Mouse (Mus musculus) forelimb bud, embryonic 11.5 days (tissue): ENCODE measurements around the gene Kif16b.

Experiments used
- DNase-seq: peaks from one replicate; pipeline ENCODE4 v3.0.0-alpha.2; 2012; ENCODE audit warnings: low read depth, low spot score

Gene Kif16b

DNA sequence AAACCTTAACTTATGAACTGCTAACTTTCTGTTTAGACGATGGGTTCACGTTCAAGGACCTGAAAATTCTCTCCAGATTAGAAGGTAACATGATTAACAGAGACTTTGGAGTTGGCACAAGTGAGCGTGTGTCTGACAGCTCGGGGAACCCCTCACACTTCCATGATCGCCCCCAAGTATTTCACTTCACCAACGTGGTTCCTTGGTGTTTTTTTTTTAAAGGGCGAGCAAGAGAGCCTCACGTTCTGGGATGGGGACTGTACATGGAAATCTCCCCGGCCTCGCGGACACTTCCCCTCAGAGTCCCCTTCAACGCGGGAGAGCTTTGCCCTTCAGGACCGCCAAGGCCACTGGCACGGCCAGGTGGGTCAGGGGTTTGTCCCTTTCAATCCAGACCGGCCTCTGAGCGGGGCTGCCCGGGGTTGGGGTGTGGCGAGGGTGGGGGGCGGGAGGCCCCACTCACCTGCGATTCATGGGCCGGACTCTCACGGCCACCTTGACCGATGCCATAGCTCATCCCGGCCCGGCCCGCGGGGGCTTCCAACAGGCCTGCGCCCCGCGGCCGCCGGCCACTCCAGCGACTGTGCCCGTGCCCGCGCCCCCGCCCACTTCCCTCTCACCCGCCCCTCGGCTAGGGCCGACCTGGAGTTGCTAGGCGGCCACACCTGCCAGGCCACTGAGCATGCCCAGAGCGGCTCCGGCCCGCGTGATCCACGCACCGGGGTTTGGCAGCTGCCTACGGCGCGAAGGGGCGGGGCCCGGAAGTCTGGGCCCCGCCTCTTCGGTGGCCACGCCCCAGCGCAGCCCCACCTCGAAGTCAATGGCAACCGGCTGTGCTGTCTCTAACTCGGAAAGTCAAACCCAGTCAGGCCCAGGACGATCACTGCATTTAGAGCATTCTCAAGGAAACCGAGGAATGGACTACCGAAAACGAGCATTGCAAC lies at the start of gene Kif16b:
Gene Kif16b, minus strand, starts transcription at position 670 of the 944 bp plus-strand sequence.
- peak; percentile 93 for DNase-seq

DNA sequence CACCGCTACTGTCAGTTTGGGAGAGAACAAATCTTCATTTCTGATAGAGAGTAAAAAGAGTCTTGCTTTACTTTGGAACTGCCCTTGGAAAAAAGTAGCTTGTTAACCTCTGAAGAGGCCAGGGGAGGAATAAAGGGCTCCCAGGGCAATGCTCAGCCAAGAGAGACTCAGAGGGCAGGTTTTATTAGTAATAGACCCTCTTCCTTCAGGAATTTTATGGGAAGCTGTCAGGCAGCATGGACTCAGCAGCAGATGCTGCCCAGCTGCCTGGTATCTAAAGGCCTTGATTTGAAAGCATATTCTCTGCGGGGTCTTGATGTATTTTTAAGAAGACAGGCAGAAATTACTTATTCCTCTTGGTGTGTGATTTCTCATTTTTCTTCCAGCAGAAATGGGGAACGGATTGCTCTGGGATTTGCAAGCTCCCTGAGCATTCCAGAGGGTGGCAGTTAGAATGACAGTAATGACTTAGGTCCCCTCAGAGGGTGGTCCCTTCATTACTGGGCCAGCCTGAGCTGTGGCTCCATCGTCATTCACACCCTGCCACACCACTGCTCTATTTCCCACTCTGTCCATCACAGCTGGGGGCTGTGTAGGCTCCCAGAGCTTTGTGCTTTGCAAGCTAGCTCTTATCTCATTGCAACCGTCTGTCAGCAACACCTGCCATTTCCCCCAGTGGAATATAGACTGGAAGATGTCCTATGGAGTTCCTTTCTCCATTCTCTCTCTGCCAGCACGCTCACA lies 39.7 kb upstream of the Kif16b start:
- no peak for DNase-seq

DNA sequence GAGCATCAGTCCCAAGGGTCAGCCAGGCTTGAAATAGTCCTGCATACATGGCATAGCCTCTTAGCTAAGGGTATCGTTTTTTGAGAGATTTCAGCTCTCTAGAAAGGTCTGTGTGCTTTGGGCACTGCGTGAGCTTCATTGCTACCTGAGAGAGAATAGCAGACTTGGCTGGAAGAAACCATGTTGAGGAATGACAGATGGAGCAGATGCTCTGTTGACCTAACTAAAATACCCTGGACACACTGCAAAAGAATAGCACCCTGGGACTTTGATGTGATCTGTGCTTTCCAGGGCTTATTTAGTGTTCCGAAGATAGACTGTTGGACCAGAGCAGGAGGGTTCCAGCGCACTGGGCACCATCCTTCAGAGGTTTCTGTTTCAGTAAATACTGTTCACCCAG lies 29.1 kb upstream of the Kif16b start:
- no peak for DNase-seq

DNA sequence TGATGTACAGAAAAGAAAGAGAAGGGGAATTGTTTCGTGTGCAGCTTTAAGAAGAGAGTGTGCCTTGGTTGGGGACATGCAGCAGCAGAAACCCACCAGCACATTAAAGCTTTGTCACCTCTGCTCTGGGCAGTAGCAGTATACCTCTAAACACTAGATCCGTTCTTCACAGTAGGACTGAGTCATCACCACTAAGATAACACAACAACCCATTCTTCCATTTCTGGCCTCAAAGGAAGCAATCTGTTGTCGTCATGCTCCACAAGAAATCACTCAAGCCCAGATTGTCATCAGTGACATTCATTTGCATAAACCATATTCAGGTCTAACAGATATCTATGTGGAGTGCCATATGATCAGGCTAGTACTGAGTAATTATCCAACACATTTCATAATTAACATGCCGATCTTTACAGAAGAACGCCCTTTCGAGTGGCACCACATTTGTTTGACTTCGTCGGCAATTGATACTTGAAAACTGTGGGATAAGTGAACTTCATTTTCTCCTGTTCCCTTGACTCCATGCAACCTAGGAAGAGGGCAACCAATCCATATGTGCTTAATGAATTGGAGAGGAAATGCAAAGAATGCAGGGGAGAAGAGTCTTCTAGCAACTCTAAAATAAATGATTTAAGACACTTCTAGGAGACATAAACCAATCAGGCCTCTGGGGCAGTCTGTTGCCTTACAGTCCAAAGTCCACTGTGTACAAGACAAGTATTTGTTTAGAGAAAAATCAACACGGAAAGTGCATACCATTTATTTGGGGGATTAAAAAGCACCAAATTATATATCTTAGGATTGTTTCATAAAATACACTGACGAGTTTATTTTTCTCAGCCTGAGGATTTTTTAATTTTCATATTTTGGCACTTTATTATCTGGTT lies 28.1 kb upstream of the Kif16b start:
- no peak for DNase-seq

DNA sequence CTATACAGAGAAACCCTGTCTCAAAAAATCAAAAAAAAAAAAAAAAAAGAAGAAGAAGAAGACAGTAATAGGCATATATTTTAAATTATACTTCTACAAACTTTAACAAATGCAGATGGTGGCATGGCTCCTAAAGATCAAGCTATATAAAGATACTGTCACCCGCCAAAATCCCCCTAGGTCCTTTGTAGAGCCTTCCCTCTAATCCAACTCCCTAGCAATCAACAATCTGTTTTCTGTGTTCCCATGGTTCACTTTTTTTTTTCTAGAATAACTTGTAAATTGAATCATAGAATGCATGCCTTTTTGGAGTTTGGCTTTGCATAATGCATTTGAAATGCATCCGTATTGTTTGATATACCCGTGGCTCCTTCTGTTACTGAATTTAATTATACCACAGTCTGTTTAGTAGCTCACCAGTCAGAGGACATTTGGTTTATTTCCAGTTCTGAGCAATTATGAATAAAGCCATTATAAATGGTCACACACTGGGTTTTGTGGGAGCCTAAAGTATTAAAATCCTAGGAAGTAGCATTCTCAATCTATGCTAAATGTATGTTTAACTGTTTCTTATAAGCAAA lies 9.6 kb upstream of the Kif16b start:
- no peak for DNase-seq

DNA sequence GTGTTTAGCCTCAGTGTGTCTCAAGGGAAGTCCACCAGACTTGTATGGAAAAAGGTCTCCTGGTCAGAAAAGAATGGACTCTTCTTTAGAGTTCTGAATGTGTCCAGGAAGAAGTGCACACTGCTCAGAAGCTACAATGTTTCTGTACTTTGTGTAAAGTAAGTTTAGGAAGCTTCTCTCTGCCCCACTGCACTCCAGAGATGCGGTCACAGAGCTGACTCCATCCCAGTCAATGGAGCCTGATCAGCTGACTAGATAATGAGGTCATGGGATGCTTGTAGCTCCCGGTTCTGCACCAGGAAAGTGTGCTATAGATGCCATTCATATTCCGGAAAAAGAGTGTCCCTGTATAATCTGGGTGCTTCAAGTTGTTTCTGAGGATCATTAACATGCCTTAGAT lies 7.9 kb upstream of the Kif16b start:
- DNase-seq, result no peak

DNA sequence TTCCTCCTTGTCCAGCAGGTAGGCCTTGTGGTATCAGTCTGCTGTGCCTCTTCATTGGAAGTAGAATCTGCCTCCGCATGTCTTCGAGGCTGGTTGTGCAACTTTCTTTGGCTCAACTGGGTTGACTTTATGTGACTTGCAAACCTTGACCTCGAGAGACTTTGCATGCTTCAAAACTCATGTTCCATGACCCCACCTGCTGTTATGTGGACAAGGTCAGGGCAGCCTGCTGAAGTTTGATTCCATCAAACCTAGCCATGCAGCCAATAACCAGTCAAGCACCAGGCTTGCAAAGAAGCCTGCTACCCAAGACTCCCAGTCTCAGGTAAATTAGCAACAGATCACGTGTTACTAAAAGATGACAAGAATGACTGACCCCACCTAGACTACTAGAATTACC lies 5.7 kb upstream of the Kif16b start:
- DNase-seq, result no peak

DNA sequence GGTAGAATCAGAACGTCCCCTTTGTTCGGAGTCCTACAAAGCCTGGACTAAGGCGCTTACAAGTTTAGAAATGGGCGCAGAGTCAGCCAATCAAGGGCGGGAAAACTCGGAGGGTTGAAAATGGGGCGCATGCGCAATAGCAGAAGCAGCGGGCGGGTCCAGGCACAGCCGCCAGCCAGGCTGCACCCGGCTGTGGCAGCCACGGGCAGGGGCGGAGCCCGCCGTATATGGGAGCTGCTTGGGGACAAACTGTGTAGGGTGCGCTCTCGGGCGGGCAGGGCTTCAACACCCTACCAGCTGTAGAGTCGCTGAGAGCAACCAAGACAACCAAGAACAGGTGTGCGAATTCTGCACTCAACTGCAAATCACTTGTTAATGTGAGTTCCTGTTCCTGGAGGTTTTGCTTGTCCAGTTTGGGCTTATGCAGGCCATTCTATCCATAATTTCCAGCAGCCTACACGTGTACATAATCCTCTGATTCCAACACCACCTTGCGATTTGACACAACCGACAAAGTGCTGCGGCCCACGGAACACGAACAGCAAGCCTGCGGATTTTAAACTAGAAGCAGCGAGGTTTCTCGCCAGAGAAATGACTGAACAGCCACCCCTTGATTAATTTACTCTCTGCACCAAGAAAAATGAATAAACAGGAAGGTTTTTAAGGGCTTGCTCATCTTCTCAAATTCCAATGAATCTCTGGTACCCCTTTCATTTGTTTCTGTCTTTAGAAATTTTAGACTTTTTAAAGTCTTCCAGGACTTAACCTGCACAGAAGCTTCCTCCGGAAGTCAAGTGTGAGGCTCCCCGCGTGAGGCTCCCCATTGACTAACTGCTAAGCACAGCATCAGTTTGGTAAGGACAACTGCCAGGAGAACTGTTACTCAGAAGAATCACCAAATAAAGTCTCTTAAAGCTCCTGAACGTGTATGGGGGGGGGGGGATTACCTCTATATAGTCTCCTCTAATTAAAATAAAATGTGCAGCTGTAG lies 1.9 kb upstream of the Kif16b start:
- DNase-seq, result peak; percentile 95

DNA sequence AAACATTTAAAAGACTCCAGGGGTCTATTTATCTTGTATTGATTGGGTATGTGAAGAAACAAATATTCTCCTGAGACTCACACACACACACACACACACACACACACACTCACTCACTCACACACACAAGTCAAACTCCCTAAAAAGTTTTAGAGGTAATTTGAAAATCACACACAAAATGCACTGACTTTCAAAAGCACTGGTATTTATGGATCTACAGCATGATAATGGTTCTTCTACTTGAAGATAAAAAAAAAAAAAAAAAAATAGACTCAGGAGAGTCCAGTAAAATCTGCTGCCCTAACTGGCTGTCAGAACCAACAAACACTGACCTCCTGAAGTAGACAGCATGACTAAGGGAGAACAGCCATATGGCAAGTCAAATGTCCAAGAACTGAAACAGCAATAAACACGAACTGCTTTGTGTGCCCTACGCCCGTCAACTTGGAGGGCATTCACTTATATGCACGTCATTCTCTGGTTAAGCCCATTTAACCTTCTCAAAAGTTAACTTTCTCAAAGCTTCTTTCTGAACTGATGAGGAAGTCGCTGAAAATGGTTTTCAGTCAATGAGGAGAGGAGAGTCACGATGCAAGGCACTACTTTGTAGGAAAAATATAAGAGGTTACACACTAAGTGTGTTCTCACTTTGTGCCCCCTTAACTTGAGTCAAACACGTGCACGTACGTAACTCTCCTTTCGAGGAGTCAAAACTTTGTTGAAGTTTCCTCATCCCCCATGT lies 1.0 kb downstream of the Kif16b start:
- DNase-seq, result no peak

DNA sequence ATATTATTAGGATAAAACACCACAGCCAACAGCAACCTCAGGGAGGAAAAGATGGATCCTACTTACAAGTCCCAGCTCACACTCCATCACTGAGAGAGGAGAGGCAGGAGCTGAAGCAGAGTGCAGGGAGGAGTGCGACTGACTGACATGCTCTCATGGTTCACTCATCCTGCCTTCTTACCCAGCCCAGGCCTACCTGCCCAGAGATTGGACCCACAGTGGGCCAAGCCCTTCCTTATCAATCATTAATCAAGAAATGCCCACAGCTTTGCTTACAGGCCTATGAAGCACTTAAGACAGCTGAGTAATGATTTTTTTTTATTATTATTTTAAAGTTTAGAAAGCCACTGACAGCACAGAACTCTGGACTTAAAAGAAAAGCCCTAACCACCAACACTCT lies 7.6 kb downstream of the Kif16b start:
- DNase-seq, result no peak

DNA sequence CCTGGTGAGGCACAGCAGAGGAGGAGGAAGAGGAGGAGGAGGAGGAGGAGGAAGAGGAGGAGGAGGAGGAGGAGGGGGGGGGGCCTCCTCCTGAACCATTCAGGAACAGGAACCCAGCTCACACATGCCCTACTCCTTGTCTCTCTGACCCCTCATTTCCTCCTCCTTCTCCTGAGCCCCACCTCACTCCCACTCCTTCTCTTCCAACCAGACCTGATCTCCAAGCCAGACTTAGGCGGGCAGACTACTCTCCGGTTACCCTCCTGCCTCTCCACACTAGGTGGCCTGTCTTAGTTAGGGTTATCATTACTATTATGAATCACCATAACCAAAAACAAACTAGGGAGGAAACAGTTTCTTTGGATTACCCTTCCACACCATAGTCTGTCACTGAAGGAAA lies 10.0 kb downstream of the Kif16b start:
- no peak for DNase-seq

DNA sequence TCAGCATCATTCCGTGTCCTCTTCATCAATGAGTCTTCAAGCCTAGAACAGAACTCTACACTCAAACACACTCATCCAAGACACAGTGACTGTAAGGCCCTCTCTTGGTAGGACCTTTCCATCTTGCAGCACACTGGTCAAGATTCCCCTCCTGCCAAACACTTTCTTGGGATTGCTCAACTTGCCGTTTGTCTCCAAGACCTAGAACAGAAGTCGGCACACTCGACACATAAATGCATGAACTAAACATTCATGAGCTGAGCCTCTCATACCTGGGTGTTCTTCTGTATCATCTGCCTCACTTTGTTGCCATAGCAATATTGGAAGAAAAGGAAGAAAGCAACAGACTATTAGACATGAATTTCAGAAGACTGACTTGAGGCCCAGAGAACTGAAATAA lies 16.9 kb downstream of the Kif16b start:
- DNase-seq, result no peak

DNA sequence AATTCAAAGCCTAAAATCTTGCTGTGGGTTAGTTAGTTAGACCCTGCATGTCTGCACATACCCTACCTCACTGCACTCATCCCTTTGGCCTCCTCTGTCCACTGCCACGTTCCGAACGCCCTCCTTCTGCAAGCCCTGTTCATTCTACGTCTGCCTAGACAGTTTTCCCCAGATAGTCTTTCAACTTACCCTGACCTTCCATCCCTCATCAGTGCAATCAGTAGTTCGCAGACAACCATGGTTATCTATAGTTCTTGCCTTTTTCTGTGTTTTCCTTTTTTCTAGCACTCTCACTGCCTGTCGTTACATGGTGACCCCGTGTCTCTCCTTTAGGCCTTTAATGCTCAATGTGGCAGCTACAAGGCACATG lies 17.7 kb downstream of the Kif16b start:
- DNase-seq, result no peak

DNA sequence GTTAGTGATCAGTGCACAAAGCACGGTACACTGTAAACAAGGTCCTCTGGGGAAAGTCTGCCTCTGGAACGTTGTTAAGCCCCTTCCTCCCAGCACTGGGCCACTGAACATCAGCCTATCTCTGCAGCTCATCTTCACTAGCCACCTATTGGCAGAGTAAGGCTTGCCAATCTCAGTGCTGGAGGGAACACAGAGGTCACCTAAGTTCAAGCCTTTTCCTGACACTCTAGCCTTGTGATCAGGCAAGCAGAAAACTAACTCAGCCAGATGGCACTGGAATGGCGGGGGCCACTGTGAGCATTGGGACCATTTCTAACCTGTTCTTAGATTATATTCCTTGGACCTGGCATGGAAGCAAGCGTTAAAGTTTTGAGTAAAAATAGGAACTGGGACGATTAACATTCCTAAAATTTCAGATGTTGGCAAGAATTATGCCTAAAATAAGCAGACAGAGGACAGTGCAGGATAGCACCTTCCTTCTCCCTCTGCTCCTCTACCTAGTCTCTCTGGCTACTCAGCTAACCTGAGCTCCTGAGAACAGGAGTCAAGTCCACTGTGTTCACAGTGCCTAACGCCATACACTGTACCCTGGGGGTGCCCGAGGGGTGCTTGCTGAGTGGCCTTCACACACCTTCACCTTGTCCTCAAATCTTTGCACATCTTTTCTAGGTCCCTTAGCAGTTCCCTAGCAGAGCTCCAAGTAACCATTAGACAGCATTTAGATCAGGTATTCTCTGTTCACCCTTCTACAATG lies 18.3 kb downstream of the Kif16b start:
- DNase-seq, result no peak

DNA sequence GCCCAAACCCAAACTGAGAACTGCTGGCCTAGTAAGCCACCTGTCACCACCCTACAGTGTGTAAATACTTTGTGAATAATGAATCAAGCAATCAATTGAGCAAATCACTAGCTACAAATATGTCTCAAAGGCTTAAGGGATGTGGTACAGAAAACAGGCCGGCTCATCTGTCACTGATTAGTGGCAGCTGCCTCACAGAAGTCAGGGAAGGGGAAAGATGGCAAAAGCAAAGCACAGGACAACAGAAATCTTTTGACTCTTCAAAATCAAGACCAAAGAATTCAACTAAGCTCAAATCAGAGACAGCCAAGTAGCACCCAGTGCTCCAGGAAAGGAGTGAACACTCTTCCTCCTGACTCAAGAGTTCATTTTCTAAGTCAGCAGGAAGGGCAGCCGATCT lies 18.9 kb downstream of the Kif16b start:
- no peak for DNase-seq

DNA sequence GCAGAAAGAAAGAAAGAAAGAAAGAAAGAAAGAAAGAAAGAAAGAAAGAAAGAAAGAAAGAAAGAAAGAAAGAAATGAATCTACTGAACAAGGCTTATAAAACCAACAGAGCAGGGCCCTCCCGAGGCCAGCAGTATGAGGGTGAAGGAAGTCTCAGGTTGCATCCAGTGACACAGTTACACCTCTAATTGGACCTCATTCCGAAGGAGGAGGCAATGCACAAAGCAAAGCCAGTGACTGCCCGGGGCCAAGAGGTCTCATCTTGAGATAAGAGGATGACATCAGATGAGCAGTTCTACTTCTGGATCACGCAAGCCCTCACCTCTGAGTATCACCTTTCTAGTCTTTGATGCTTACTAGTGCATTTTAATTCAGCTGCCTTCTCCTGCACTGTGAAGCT lies 20.2 kb downstream of the Kif16b start:
- DNase-seq, result no peak

DNA sequence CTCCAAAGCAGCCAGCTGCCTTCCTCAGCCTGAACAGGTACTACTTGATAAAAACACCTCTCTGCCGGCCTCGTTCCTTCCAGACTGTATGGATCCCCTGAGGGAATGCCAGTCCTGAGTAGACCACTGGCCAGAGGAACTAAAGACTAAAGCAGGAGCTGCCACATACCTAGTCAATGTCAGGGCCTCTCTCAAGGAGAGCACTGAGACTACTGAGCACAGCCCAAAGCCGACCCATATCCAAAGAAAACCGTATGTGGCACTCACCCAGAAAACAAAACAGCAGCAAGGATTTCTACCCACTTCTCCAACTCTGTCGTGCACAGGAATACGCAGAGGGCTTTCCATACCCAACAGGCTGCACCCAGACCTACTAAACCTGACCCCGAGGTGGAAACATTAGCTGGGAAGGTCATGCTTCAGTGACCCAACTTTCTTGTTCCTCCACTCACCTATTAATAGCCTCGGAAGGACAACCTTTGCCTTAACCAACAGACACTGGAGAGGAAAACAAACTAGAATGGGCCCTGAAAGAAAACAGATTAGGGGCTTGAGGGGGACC lies 22.0 kb downstream of the Kif16b start:
- DNase-seq, result no peak

DNA sequence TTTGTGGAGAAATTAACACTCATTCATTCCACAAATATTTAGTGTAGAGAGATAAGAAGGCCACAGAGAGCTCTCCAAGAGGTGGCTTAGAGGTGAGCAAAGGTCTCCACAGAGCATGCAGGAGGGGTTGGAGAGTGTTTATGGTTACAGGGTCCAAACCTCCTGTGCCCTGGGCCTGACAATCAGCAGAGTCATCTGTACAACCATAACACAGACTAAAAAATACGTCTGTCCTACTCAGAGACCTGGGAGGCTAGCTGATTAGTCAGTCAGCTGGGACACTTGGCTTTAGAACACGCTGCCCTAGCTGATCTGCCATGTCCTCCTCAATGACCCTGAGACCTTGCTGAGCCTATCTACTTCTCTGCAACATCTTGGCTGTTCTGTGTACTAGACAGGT lies 24.7 kb downstream of the Kif16b start:
- no peak for DNase-seq

DNA sequence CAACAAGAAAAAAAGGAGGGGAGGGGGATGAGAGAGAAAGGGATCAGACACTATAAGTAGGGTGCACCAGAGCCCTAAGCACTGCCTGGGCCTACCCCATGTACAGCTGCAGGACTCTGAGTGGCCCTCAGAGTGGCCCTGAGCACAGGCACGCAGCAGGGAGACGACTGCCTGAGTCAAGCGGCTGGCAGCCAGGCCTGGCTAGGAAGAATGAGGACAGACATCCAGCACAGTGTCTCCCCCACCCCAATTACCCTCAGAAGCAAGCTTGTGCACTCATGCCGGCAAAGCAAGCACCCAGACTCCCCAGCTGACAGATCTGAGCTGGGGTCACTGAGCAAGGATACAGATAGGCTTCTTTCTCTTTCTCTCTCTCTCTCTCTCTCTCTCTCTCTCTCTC lies 25.4 kb downstream of the Kif16b start:
- no peak for DNase-seq
